Mouse (Mus musculus) mouse embryonic stem cell (cell line): ENCODE data around the gene Pfkm.

Experiments used
- in situ Hi-C, 2 experiments: fragments of 300-500 bp; cut with MboI; formaldehyde crosslinking; loops; 1 replicate in 1 of 2; 3 replicates in 1 of 2; pipeline ENCODE4 v1.14.3; 2019 to 2020; ENCODE audit warnings: low sequenced_read_pairs in 2 of 2, low pct_unique_long_range_greater_than_20kb in 1 of 2, mixed read lengths in 1 of 2; ENCODE audit not compliant: unreplicated experiment in 1 of 2

The Pfkm gene

DNA sequence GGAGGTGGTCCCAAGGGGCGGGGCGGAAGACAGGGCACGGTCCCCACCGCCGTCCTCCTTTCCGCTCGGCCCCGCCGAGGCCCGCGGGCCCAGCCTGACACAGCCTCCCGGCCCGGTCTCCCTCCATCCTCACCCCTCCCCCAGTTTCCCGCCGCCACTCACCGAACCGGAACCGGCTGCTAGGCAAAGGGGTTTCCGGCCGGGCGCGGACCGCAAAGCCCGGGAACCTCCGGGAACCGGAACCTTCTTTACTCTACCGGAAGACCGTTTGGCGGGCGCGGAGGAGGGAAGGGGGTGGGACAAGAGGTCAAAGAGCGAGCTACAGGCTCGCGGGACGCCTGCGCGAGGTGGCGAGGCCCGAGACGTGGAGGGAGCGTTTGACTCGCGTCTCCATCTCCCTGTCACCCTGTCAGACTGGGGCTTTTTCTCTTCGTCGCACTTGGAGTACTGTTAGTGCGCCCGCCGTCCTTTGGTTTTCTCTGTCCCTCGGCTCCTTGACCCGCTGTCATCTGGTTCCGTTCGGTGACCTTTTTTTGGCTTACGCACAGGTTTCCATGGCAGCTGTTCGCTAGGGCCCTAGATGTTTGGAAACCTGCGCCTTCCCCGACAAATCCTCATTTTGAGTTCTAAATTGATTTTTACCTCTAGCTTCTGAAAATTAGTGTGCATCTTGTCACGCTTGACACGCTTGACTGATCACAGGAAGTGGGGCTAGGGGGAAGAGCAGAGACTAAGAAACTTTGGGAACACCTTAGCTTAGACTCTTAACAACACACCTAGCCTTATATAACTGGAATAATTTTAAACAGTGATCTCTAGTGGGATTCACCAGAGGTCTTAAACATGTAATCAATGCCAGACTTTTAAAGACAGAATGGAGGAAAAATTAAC, 977 bp downstream of the Pfkm start, which contains the start of gene Senp1:
Senp1 (minus strand) TSS at position 624 of the 891 bp plus-strand sequence.
- in situ Hi-C loops, result no loop called here

- in situ Hi-C loops, result no loop called here
These were observed 2.5 kb downstream of the Pfkm start for GRCm38 (mm10) chr15:98094905-98095304.

DNA sequence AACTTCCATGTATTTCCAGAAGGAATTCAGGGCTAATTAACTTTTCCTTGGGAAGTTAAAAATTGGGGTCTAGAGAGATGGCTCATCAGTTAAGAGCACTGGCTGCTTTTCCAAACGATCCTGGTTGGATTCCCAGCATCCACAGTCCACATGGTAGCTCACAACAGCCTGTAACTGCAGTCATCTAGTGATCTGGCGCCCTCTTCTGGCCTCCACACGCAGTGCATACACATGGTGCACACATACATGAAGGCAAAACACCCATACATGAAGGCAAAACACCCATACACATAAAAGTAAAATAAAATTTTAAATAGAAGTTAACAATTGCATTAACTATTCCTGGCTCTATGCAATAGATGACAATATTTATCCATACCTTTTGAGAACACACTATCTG, 4.6 kb downstream of the Pfkm start:
- in situ Hi-C loops, result no loop called here

GRCm38 (mm10) chr15:98098519-98098918, 6.1 kb downstream of the Pfkm start:
- in situ Hi-C loops, result no loop called here

GRCm38 (mm10) chr15:98102401-98102800, 10.0 kb downstream of the Pfkm start:
- in situ Hi-C loops, result no loop called here

- in situ Hi-C loops, result no loop called here
These were observed 14.1 kb downstream of the Pfkm start for GRCm38 (mm10) chr15:98106506-98106905.

DNA sequence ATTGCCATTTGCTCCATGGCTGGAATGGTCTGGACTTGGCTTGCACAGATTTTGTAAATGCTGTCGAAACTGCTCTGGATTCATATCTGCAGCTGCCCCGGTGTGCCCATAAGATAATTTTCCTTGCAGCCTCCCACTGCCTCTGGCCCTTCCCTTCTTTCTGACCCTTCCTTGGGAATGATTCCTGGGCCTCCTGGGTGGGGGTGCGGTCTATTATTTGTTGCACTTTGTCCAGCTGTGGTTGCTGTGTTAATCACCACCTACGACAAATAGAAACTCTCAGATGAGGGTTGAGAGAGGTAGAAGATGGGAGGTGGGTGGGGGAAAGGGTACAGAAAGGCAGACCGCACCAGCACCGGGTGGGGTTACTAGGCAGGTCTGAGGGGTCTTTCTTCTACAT, 14.8 kb downstream of the Pfkm start:
- in situ Hi-C loops, result no loop called here

GRCm38 (mm10) chr15:98107703-98108296, 15.4 kb downstream of the Pfkm start:
- in situ Hi-C loops, result no loop called here

DNA sequence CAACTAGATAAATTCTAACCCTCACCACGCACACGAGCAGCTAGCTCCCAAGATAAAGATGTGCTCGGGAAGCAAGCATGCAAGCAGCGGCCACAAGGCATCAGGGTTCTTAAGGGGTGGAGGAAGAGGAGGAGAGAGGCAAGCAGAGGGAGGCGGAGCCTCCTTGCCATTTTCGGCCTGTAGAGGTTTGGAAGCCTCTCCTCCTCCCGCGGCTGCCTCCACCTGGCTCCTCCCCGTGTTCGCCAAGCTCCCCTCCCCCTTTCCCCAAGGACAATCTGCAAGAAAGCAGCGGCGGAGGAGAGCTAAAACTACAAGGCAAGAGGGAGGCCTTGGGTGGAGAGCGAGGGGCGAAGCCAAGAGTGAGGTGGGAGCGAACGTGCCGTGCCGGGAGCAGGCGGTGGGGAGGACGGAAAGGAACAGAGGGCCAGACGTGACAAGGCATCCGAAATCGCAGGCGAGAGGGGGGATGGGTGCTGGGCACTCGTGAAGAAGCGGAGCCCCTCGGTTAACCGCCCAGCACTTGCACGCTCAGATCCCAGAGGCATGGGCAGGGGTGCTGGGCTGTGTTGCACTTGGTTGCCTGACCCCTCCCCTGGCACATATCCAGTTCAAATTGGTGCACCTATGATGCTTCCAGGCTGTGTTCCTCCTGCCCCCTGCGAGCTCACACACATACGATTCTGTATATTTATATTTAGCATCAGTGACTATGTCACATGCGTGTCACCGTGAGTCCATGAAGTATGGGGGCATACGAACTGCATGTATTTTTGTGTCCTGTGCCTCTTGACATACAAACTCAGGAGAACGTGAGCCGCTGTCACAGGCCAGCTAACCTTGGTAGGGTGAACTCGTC, 16.1 kb downstream of the Pfkm start:
- in situ Hi-C loops, result no loop called here

GRCm38 (mm10) chr15:98111791-98112190, 19.4 kb downstream of the Pfkm start:
- in situ Hi-C loops, result no loop called here

GRCm38 (mm10) chr15:98114098-98114851, 21.9 kb downstream of the Pfkm start:
- in situ Hi-C loops, result no loop called here

DNA sequence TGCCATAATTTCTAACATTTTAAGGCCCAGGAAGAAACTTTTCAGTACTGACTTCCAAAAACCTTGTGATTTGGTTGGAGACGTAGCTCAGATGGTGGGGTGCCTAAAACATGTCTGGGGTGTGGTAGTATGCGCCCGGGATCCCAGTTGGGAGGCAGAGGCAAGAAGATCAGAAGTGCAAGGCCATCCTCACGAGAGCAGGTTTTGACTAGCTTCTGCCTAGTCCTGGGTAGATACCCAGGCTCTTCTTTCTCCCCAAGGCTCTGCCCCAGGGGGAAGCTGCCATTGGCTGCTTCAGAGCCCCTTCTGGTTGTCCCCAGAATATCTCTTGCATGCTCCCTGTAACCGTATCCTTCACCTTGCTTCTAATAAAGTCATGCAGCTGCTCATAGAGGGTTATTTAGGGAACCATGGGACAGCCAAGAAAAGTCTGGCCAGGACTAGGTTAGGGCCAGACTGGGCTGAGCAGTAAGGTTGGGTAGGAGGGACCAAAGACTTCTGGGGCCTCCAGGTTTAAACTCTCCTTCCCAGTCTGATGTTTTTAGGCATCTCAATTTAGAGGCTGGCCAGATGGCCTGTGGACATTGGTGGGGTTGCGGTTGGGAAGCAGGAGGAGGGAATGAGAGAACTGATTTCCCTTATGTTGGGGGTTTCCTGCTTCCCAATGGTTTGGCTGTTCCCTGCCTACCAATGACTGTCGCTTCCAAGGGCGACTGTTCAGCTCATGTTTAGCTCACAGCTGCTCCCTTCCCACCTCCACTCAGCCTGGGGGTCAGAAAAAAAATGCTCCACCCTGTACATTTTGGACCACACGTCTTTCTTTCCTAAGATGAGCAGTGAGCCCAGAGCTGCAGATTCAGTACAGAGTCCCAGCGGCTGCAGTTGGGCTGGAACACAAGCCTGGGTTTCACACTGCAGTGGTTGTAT, 22.7 kb downstream of the Pfkm start:
- in situ Hi-C loops, result no loop called here

DNA sequence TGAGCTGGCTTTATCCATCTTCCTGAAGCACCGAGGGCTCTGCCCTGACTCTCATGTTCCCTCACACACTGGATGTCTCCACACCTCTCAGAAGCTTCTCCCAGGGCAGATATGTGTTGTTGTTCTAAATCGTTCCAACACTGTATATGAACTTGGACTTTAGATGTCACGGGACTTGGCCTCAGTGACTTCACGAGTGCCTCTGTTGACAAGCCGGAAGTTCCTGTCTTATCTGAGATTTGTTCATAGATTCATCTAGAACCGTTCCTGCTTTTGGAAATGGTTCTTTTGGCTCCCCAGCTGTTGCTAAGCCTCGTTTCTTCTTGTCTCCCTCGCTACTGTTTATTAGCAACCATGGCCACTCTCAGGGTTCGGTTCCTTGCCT, 23.4 kb downstream of the Pfkm start:
- in situ Hi-C loops, result no loop called here

GRCm38 (mm10) chr15:98116287-98116686, 23.9 kb downstream of the Pfkm start:
- in situ Hi-C loops, result no loop called here

DNA sequence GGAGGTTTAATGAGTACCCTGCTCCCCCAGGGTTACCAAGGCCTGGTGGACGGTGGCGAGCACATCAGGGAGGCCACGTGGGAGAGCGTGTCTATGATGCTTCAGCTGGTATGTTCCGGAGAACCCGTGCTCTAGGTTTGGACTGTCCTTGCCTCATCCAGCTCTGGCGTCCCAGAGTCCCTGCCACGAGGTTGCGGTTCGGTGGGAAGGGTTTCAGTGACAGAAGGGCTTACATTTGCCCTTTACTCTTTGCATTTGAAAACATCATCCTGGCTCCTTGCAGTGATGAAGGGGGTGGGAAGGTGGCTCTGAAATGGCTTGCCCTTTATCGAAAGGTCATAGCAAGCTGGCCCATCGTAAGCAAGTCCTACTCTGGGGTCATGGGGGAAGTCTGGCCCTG, 27.0 kb downstream of the Pfkm start:
- in situ Hi-C loops, result no loop called here

DNA sequence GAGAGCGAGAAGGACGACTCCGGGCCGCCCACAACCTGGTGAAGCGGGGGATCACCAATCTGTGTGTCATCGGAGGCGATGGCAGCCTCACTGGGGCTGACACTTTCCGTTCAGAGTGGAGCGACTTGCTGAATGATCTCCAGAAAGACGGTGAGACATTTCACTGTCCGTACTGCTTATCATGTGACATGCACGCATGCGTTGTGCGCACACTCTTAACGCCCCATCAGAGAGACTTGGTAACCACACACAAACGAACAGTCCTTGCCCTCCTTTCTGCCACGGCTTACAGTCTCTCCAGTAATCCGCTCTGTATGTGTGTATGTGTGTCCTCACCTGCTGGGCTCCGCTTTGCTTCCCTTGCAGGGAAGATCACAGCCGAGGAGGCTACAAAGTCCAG, 28.4 kb downstream of the Pfkm start:
- in situ Hi-C loops, result no loop called here

- in situ Hi-C loops, result no loop called here
These were observed 38.6 kb downstream of the Pfkm start for GRCm38 (mm10) chr15:98131001-98131400.

DNA sequence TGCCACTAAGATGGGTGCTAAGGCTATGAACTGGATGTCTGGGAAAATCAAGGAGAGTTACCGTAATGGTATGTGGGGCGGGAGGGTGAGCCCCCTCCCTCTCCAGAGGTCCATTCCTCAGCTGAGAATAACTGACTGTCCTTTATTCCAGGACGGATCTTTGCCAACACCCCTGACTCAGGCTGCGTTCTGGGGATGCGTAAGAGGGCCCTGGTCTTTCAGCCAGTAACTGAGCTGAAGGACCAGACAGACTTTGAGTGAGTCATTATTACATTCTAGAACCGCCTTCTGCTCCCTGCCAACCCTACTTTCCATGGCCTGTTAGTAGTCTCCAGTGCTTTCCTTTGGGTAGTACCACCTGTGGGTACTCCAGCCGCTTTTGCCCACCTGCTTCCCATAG, 39.1 kb downstream of the Pfkm start:
- in situ Hi-C loops, result no loop called here
